ENCODE assay signal across 14 mouse cellular contexts in genomic region chr9:91369293-91369991, GRCm38 (mm10). TPM values are rescaled to one million over a fixed set of nuclear protein-coding genes. Genes with fewer than 3 reads are reported as not detected.
DNase-seq lines count a peak whose midpoint lies in the region; ATAC-seq lines count a peak whose summit lies in the region.
"Had no signal": no experiment of that assay in that cellular context is flagged by ENCODE, and none has a peak within 500 bp of the region (broad histone marks: within the 10 kb centered on the region; RNA-seq: fewer than 3 reads in every experiment).

No protein-coding gene starts in this region.

- no peak for ATAC-seq in hindbrain, embryonic 16.5 days
- ATAC-seq in neural tube, embryonic 12.5 days (ENCODE audit: low FRiP score, low read depth): no peak
- ATAC-seq: intestine, postnatal 0 days had no signal

- no peak overlapping the region for H3K27ac ChIP-seq in heart, embryonic 10.5 days
- H3K27ac ChIP-seq in forebrain, embryonic 10.5 days: peak overlapping the region; percentile 98
- peak overlapping the region; percentile 85 for H3K27ac ChIP-seq in hindbrain, embryonic 16.5 days (ENCODE audit: low read depth, low read length)
- H3K27ac ChIP-seq in neural tube, embryonic 12.5 days: peak overlapping the region; percentile 75; the same call in 1 of the 2 replicates
- H3K27ac ChIP-seq: limb, embryonic 15.5 days; macrophage had no signal

- peak overlapping the region; percentile 49 for H3K4me2 ChIP-seq in hindbrain, embryonic 16.5 days (ENCODE audit: low read length)
- peak overlapping the region; percentile 60 for H3K4me2 ChIP-seq in neural tube, embryonic 12.5 days (replicated peaks)
- H3K4me2 ChIP-seq: heart, embryonic 12.5 days; limb, embryonic 15.5 days had no signal

- no peaks in the 10 kb centered on the region for H3K36me3 ChIP-seq in heart, embryonic 10.5 days
- peaks cover 1% of the 10 kb centered on the region for H3K36me3 ChIP-seq in forebrain, embryonic 10.5 days (replicated peaks)
- H3K36me3 ChIP-seq in hindbrain, embryonic 16.5 days (ENCODE audit: control insufficient read depth, insufficient read depth, low read length): no peaks in the 10 kb centered on the region
- H3K36me3 ChIP-seq in neural tube, embryonic 12.5 days: no peaks in the 10 kb centered on the region
- H3K36me3 ChIP-seq: heart, embryonic 12.5 days; limb, embryonic 15.5 days had no signal

- no peak overlapping the region for H3K4me3 ChIP-seq in heart, embryonic 10.5 days
- H3K4me3 ChIP-seq in forebrain, embryonic 10.5 days: peak overlapping the region; percentile 85
- H3K4me3 ChIP-seq in hindbrain, embryonic 16.5 days (ENCODE audit: low read length): peak overlapping the region; percentile 38
- H3K4me3 ChIP-seq in neural tube, embryonic 12.5 days: peak overlapping the region; percentile 37
- H3K4me3 ChIP-seq: heart, embryonic 12.5 days; limb, embryonic 15.5 days had no signal

- WGBS in heart, embryonic 10.5 days: 2% methylated on average over 26 of the region's 26 CpGs
- WGBS in forebrain, embryonic 10.5 days: 3% methylated on average over 26 of the region's 26 CpGs
- WGBS in hindbrain, embryonic 16.5 days: 9% methylated on average over 24 of the region's 26 CpGs
- 3% methylated on average over 26 of the region's 26 CpGs for WGBS in neural tube, embryonic 12.5 days

- H3K9me3 ChIP-seq in heart, embryonic 10.5 days: no peaks in the 10 kb centered on the region
- no peaks in the 10 kb centered on the region for H3K9me3 ChIP-seq in forebrain, embryonic 10.5 days
- no peaks in the 10 kb centered on the region for H3K9me3 ChIP-seq in hindbrain, embryonic 16.5 days (ENCODE audit: control insufficient read depth, low read length)
- H3K9me3 ChIP-seq in neural tube, embryonic 12.5 days: no peaks in the 10 kb centered on the region
- H3K9me3 ChIP-seq: limb, embryonic 15.5 days had no signal

- H3K27me3 ChIP-seq in heart, embryonic 10.5 days (ENCODE audit: insufficient read depth, poor library complexity, severe bottlenecking): peaks cover 97% of the 10 kb centered on the region
- peaks cover 100% of the 10 kb centered on the region for H3K27me3 ChIP-seq in forebrain, embryonic 10.5 days (ENCODE audit: poor library complexity, severe bottlenecking)
- peaks cover 28% of the 10 kb centered on the region for H3K27me3 ChIP-seq in hindbrain, embryonic 16.5 days (replicated peaks; ENCODE audit: control insufficient read depth, insufficient read depth, low read length)
- H3K27me3 ChIP-seq in neural tube, embryonic 12.5 days (replicated peaks): peaks cover 58% of the 10 kb centered on the region

- intact Hi-C loops in heart, postnatal 36 days (cut with DNase I): no loop called here
- intact Hi-C loops in left cerebral cortex, postnatal 25 days (cut with DNase I): loop anchor here (5.0 to 10.0 kb wide), 3 partner anchors 38 to 675 kb away; no protein-coding TSS in a partner anchor

- H3K9ac ChIP-seq in hindbrain, embryonic 16.5 days (ENCODE audit: low read depth, low read length): peak overlapping the region; percentile 63
- peak overlapping the region; percentile 57 for H3K9ac ChIP-seq in neural tube, embryonic 12.5 days
- H3K9ac ChIP-seq: heart, embryonic 12.5 days; limb, embryonic 15.5 days had no signal

- peak; percentile 75 for DNase-seq in heart, embryonic 10.5 days (ENCODE audit: low spot score)
- DNase-seq in heart, postnatal 36 days: no peak
- DNase-seq in forebrain, embryonic 10.5 days (ENCODE audit: extremely low spot score, low spot score): peak; percentile 42
- DNase-seq in B cell, adult 2 months: no peak
- DNase-seq in left cerebral cortex, postnatal 25 days (ENCODE audit: low spot score in 2 of 2): no peak
- no peak for DNase-seq in lung, postnatal 10 days
- DNase-seq: thymus, postnatal 14 days had no signal

- H3K4me1 ChIP-seq in heart, embryonic 10.5 days: peaks cover 12% of the 10 kb centered on the region
- peaks cover 73% of the 10 kb centered on the region for H3K4me1 ChIP-seq in forebrain, embryonic 10.5 days
- H3K4me1 ChIP-seq in hindbrain, embryonic 16.5 days (ENCODE audit: control insufficient read depth, insufficient read depth, low read depth, low read length): no peaks in the 10 kb centered on the region
- peaks cover 4% of the 10 kb centered on the region; the same call in 1 of the 2 replicates for H3K4me1 ChIP-seq in neural tube, embryonic 12.5 days

RNA-seq across cellular contexts. Expression of gene Zic1, which starts 3.8 kb away (rescaled TPM):
- not detected in 2 replicates for polyA plus RNA-seq in heart, embryonic 10.5 days (2016; fragmentation: Nextera tagmentation; extraction: Ambion mirVana)
- total RNA-seq in heart, postnatal 36 days (2021): under 1 TPM in 1 of 2 experiments, not detected in 1; 0.61 TPM
- polyA plus RNA-seq in forebrain, embryonic 10.5 days (2016; fragmentation: Nextera tagmentation; extraction: Ambion mirVana): 6.2 and 8.9 TPM in 2 replicates
- polyA plus RNA-seq in hindbrain, embryonic 16.5 days (2015; fragmentation: Nextera tagmentation; extraction: Ambion mirVana): 11.4 and 14.6 TPM in 2 replicates
- polyA plus RNA-seq in neural tube, embryonic 12.5 days (2016; fragmentation: Nextera tagmentation; extraction: Ambion mirVana): 19.0 and 19.9 TPM in 2 replicates
- total RNA-seq in left cerebral cortex, postnatal 25 days (2021): 10 to 100 TPM; 11.1 to 11.7 TPM
- total RNA-seq: MEL had no signal
- polyA plus RNA-seq: intestine, postnatal 0 days; macrophage had no signal

RNA-seq across cellular contexts. Expression of gene Zic4, which starts 7.2 kb away (rescaled TPM):
- 0.13 TPM in 1 of 2 replicates, not detected in the other for polyA plus RNA-seq in heart, embryonic 10.5 days (2016; fragmentation: Nextera tagmentation; extraction: Ambion mirVana)
- total RNA-seq in heart, postnatal 36 days (2021): not detected
- 24.8 and 41.8 TPM in 2 replicates for polyA plus RNA-seq in forebrain, embryonic 10.5 days (2016; fragmentation: Nextera tagmentation; extraction: Ambion mirVana)
- polyA plus RNA-seq in hindbrain, embryonic 16.5 days (2015; fragmentation: Nextera tagmentation; extraction: Ambion mirVana): 62.4 and 67.4 TPM in 2 replicates
- 62.8 and 66.6 TPM in 2 replicates for polyA plus RNA-seq in neural tube, embryonic 12.5 days (2016; fragmentation: Nextera tagmentation; extraction: Ambion mirVana)
- 1 to 10 TPM; 2.3 to 3.0 TPM for total RNA-seq in left cerebral cortex, postnatal 25 days (2021)
- total RNA-seq: MEL had no signal
- polyA plus RNA-seq: intestine, postnatal 0 days; macrophage had no signal

Comparison
In these comparisons a context has a peak if more than half of its experiments do, and no peak if none do; other contexts are left out.
1. DNase-seq: peak in heart, embryonic 10.5 days (single experiment) and forebrain, embryonic 10.5 days (single experiment); none in heart, postnatal 36 days (0 of 2), B cell, adult 2 months (0 of 2), left cerebral cortex, postnatal 25 days (0 of 2) and lung, postnatal 10 days (single experiment).
2. RNA of gene Zic4, which starts 7.2 kb away (polyA plus RNA-seq): 62.4 to 67.4 TPM in hindbrain, embryonic 16.5 days, 62.8 to 66.6 TPM in neural tube, embryonic 12.5 days and 24.8 to 41.8 TPM in forebrain, embryonic 10.5 days; 0.13 TPM in heart, embryonic 10.5 days; every median in the first group is over 10 times any median in the second.